Mouse (Mus musculus): ENCODE results near the gene Arid3a. TPM values are rescaled to one million over a fixed set of nuclear protein-coding genes. Genes with fewer than 3 reads are reported as not detected.

The Arid3a gene
- polyA plus RNA-seq, 1 experiment from 2014 or later = 5.5 TPM

DNA sequence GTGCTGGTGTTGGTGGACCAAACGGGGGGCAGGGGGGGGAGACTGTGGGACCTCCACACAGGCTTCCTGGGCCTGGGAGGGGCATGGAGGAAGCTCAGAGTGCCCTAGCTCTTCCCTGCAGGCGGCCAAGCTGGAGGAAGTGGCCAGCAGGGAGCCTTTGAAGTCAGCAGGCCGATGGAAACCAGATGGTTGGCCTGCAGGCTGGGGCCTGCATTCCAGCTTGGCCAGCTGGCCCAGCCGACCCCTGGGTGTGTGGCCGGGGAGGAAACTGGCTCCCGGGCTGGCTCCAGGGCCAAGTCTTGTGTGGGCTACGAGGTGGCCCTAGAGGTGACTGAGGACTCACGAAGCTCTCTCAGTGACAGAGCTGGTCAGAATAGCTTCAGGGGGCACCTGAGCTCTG, 5.9 kb downstream of the Arid3a start:
- Histone ChIP-seq H3K4me2 (replicated peaks; ENCODE audit: low read depth, low read length) (peak overlapping the region; percentile 1), H3K27me3 (ENCODE audit: insufficient read depth, low read length) (no peaks in the 10 kb centered on the region), H3K4me3 (ENCODE audit: low read length) (no peak overlapping the region), H3K36me3 (ENCODE audit: insufficient read depth, low read length) (peaks cover 24% of the 10 kb centered on the region), H3K4me1 (ENCODE audit: insufficient read depth, low read length) (peaks cover 87% of the 10 kb centered on the region), H3K9me3 (ENCODE audit: low read length) (no peaks in the 10 kb centered on the region), H3K9ac (replicated peaks; ENCODE audit: low read length) (no peak overlapping the region), H3K27ac (ENCODE audit: low read length) (peak overlapping the region; percentile 41)
- ATAC-seq (ENCODE audit: low FRiP score, low TSS enrichment) = peak; percentile 58
- WGBS = 13% methylated on average over 8 of the region's 8 CpGs

DNA sequence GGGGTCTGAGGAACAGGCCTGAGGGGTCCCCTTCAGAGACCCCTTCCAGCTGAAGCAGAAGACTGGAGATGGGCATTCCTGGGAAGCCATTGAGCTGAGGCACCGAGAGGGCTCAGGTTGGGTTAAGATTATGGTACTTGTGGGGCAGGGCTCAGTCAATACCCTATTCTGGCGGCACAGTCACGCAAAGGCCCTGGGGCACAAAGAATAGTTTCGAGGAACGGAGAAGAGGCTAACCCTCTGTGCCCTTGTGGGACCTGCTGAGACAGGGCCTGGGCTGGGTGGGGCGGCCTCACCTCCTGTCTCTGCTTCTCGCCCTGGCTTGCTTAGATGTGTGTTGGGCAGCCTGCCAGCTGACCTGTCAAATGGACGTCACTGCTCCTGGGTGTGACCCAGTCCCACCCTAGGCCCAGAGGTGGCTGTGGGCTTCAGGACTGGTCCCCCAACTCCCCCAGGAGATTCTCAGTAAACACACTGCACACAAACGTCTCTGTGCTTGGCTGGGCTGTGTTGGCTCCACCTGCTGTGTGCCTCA, 6.4 kb downstream of the Arid3a start:
- no peak overlapping the region for H3K4me3 ChIP-seq (ENCODE audit: low read length)
- H3K36me3 ChIP-seq (ENCODE audit: insufficient read depth, low read length) = peaks cover 24% of the 10 kb centered on the region
- H3K9me3 ChIP-seq (ENCODE audit: low read length) = no peaks in the 10 kb centered on the region
- peak overlapping the region; percentile 1; the same call in 1 of the 2 replicates for H3K4me2 ChIP-seq (replicated peaks; ENCODE audit: low read depth, low read length)
- peaks cover 92% of the 10 kb centered on the region for H3K4me1 ChIP-seq (ENCODE audit: insufficient read depth, low read length)
- H3K9ac ChIP-seq (replicated peaks; ENCODE audit: low read length) = 0 out of 2 replicates have a peak overlapping the region, but pooled peaks have one; percentile 9
- peak overlapping the region; percentile 41; the same call in 1 of the 2 replicates for H3K27ac ChIP-seq (ENCODE audit: low read length)
- no peak for ATAC-seq (ENCODE audit: low FRiP score, low TSS enrichment)
- H3K27me3 ChIP-seq (ENCODE audit: insufficient read depth, low read length) = no peaks in the 10 kb centered on the region
- 65% methylated on average over 9 of the region's 9 CpGs for WGBS

DNA sequence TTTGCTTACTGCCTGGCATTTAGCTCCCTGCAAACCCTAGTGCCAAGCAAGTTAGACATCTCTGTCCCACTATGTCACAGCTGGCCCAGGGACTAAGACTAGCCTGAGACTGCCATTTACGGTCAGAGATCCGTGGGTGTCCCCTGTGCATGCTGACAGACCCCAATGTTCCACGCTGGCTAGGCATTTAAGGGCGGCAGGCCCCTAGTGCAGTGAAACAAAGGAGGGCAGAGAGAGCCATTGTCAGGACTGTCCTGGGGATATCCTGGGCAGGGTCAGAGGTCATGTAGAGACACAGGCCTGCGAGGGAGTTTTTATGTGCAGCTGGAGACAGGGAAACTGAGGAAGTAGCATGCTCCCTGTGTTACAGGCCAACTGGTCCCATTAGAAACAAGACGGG, 7.0 kb downstream of the Arid3a start:
- WGBS = 67% methylated on average over 6 of the region's 6 CpGs

DNA sequence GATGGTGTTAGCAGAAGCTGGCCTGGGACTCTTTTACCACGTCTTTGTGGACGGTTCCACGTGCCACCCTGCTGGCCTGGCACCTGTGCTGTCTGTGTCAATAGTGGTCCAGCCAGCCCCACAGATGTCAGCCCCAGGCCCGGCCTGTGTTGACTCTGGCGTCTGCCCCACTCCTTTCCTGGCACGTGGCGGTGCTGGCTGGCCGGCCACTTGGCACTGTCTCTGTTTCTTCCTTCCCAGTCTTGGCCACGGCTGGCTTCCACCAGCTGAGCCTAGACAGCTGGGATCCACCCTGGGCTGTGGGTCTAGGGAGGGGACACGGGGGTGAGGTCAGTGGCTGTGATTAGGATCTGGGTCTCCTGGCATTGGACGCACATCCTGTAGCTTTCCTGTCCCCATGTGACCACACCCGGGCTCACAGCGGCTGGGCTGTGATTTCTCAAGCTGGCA, 7.5 kb downstream of the Arid3a start:
- Histone ChIP-seq H3K27ac (ENCODE audit: low read length) (peak overlapping the region; percentile 31; the same call in 1 of the 2 replicates), H3K9me3 (ENCODE audit: low read length) (no peaks in the 10 kb centered on the region), H3K36me3 (ENCODE audit: insufficient read depth, low read length) (peaks cover 24% of the 10 kb centered on the region), H3K4me1 (ENCODE audit: insufficient read depth, low read length) (peaks cover 94% of the 10 kb centered on the region), H3K9ac (replicated peaks; ENCODE audit: low read length) (0 out of 2 replicates have a peak overlapping the region, but pooled peaks have one; percentile 19), H3K4me3 (ENCODE audit: low read length) (no peak overlapping the region), H3K27me3 (ENCODE audit: insufficient read depth, low read length) (no peaks in the 10 kb centered on the region), H3K4me2 (replicated peaks; ENCODE audit: low read depth, low read length) (no peak overlapping the region)
- WGBS = 57% methylated on average over 13 of the region's 13 CpGs
- ATAC-seq (ENCODE audit: low FRiP score, low TSS enrichment) = no peak; the same call in 1 of the 2 replicates

More for the DNA sequence above, 7.0 kb downstream of the Arid3a start:
- Histone ChIP-seq H3K9ac (replicated peaks; ENCODE audit: low read length) (peak overlapping the region; percentile 19; the same call in 1 of the 2 replicates), H3K9me3 (ENCODE audit: low read length) (no peaks in the 10 kb centered on the region), H3K27me3 (ENCODE audit: insufficient read depth, low read length) (no peaks in the 10 kb centered on the region), H3K4me1 (ENCODE audit: insufficient read depth, low read length) (peaks cover 94% of the 10 kb centered on the region), H3K4me3 (ENCODE audit: low read length) (no peak overlapping the region), H3K4me2 (replicated peaks; ENCODE audit: low read depth, low read length) (no peak overlapping the region), H3K36me3 (ENCODE audit: insufficient read depth, low read length) (peaks cover 24% of the 10 kb centered on the region), H3K27ac (ENCODE audit: low read length) (peak overlapping the region; percentile 31; the same call in 1 of the 2 replicates)
- ATAC-seq (ENCODE audit: low FRiP score, low TSS enrichment) = no peak

DNA sequence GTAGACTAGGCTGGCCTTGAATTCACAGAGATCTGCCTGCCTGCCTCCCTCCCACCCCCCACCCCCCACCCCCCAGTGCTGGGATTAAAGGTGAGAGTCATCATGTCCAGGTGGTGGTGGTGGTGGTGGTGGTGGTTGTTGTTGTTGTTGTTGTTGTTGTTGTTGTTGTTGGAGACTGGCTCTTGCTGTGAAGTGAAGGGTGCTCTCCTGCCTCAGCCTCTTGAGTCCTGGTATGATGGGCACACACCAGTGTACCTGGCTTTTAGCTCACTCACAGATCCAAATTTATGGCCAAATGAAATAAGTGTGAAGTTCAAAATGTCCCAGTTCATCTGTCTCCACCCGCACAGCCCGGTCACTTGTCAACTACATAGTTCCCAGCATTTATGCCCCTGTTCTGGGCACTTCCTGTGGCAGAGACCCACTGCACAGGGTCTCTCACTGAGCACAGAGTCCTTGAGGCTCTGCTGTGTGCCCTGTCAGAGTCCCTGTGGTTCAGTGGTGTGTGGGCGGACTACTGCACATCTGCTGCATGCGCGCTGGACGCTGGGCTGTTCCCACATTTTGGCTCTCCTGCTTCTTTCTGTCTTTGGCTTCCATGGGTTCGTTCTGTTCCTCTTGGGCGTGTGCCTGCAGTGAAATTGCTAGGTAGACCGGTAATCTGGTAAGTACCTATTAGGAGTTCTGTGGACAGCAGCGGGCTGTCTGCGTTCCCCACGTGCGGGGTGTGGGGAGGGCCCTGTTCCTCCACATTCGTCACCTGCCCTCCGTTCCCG, 8.1 kb downstream of the Arid3a start:
- no peaks in the 10 kb centered on the region for H3K27me3 ChIP-seq (ENCODE audit: insufficient read depth, low read length)
- H3K4me3 ChIP-seq (ENCODE audit: low read length) = no peak overlapping the region
- peaks cover 24% of the 10 kb centered on the region for H3K36me3 ChIP-seq (ENCODE audit: insufficient read depth, low read length)
- H3K9me3 ChIP-seq (ENCODE audit: low read length) = no peaks in the 10 kb centered on the region
- 82% methylated on average over 16 of the region's 16 CpGs for WGBS
- ATAC-seq (ENCODE audit: low FRiP score, low TSS enrichment) = no peak
- peaks cover 92% of the 10 kb centered on the region for H3K4me1 ChIP-seq (ENCODE audit: insufficient read depth, low read length)
- no peak overlapping the region for H3K4me2 ChIP-seq (replicated peaks; ENCODE audit: low read depth, low read length)
- H3K9ac ChIP-seq (replicated peaks; ENCODE audit: low read length) = no peak overlapping the region
- peak overlapping the region; percentile 31; the same call in 1 of the 2 replicates for H3K27ac ChIP-seq (ENCODE audit: low read length)

DNA sequence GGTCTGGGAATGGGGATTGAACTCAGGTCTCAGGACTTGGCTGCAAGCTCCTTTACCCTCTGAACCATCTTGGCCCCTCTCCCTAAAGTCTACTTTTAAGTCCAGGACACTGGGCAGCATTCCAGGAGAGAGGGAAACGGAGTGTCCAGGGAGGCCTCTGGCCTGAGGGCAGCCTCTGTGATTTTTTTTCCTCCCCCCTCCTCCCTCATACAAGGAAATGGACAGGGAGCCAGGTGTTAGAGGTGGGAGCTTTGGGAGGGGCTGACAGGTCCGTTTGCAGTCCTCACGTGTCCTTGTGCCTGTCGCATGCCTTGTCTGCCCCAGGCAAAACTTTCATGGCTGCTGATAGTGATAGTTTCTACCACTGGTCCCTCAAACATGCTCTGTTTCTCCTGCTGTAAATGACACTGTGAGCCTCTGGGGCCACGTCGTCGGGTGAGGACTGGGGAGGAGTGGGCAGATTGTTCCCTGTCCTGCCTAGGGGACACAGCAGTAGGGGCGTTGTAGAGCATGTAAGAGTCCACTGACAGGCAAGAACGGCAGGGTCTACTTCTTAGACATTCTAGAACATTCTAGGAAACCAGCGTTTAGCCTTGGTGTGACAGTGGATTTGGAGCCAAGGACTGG, 9.6 kb downstream of the Arid3a start:
- Histone ChIP-seq H3K36me3 (ENCODE audit: insufficient read depth, low read length) (peaks cover 15% of the 10 kb centered on the region), H3K4me2 (replicated peaks; ENCODE audit: low read depth, low read length) (no peak overlapping the region; the same call in 1 of the 2 replicates), H3K27me3 (ENCODE audit: insufficient read depth, low read length) (no peaks in the 10 kb centered on the region), H3K4me3 (ENCODE audit: low read length) (no peak overlapping the region), H3K9ac (replicated peaks; ENCODE audit: low read length) (0 out of 2 replicates have a peak overlapping the region, but pooled peaks have one; percentile 1), H3K4me1 (ENCODE audit: insufficient read depth, low read length) (peaks cover 80% of the 10 kb centered on the region), H3K27ac (ENCODE audit: low read length) (peak overlapping the region; percentile 69), H3K9me3 (ENCODE audit: low read length) (no peaks in the 10 kb centered on the region)
- 51% methylated on average over 10 of the region's 10 CpGs for WGBS
- ATAC-seq (ENCODE audit: low FRiP score, low TSS enrichment) = no peak

DNA sequence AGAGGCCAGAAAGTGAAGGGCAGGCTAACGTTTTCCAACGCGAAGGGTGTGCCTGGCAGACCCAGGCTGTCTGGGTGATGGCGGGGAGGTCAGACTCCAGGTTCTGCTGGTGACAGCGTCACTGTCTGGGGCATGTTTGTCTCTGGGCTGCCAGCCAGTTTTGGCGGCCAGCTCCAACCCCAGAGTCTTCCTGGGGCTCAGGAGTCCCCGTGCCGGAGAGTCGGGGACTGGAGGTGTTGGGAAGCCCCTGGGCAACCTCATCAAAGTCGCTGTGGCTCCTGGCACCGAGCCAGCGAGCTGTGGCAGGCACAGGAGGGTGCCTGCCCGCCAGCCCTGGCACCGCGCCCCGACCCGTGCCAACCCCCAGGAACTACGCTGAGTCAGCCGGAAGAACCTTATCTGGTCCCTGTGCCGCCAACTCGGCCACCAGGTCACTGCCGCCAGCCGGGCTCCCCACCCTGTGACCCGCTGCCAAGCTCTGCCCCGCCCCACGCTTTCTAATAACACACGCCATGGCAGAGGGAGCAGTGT, 10.1 kb downstream of the Arid3a start:
- no peak overlapping the region for H3K9ac ChIP-seq (replicated peaks; ENCODE audit: low read length)
- no peak overlapping the region; the same call in 1 of the 2 replicates for H3K4me2 ChIP-seq (replicated peaks; ENCODE audit: low read depth, low read length)

DNA sequence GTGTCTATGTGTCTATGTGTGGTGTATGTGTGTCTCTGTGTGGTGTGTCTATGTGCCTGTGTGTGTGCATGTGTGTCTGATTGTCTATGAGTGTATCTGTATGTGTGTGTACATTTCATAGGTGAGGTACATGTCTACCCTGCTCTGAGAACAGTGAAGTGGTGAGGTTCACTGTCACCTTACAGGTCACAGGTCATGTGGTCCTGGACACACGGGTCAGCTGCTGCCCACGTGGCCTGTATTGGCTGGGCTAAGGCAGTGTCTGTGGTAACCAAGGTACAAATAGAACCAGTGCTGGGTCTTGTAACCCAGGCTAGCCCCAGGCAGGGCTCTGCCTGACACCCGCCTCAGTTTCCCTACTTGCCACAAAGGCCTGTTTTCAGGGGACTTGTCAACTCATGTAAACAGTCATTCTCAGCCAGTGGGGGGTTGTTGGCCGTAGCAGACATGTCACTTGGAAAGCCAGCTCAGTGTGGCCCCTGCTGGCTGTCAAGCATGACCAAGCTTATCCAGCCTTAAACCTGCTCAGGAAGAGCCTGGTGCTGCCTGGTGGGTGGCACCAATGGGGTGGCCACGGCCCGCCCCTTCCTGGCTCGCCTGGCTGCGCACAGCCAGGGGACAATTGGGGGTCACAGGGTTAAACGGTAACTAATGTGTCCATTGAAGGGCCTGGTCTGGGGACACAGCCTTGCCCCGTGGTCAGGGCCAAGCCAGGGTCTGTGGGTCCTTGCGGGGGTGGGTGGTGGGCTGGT, 11.1 kb downstream of the Arid3a start:
- Histone ChIP-seq H3K4me1 (ENCODE audit: insufficient read depth, low read length) (peaks cover 66% of the 10 kb centered on the region), H3K27ac (ENCODE audit: low read length) (peak overlapping the region; percentile 87), H3K36me3 (ENCODE audit: insufficient read depth, low read length) (peaks cover 14% of the 10 kb centered on the region), H3K9ac (replicated peaks; ENCODE audit: low read length) (0 out of 2 replicates have a peak overlapping the region, but pooled peaks have one; percentile 7), H3K4me2 (replicated peaks; ENCODE audit: low read depth, low read length) (0 out of 2 replicates have a peak overlapping the region, but pooled peaks have one; percentile 10), H3K9me3 (ENCODE audit: low read length) (no peaks in the 10 kb centered on the region), H3K4me3 (ENCODE audit: low read length) (no peak overlapping the region), H3K27me3 (ENCODE audit: insufficient read depth, low read length) (no peaks in the 10 kb centered on the region)
- WGBS = 54% methylated on average over 11 of the region's 11 CpGs
- peak; percentile 74 for ATAC-seq (ENCODE audit: low FRiP score, low TSS enrichment)

More for the DNA sequence above, 10.1 kb downstream of the Arid3a start:
- Histone ChIP-seq H3K27ac (ENCODE audit: low read length) (peak overlapping the region; percentile 87; the same call in 1 of the 2 replicates), H3K27me3 (ENCODE audit: insufficient read depth, low read length) (no peaks in the 10 kb centered on the region), H3K9me3 (ENCODE audit: low read length) (no peaks in the 10 kb centered on the region), H3K4me1 (ENCODE audit: insufficient read depth, low read length) (peaks cover 74% of the 10 kb centered on the region), H3K4me3 (ENCODE audit: low read length) (no peak overlapping the region), H3K36me3 (ENCODE audit: insufficient read depth, low read length) (peaks cover 15% of the 10 kb centered on the region)
- no peak for ATAC-seq (ENCODE audit: low FRiP score, low TSS enrichment)
- 51% methylated on average over 27 of the region's 27 CpGs for WGBS

DNA sequence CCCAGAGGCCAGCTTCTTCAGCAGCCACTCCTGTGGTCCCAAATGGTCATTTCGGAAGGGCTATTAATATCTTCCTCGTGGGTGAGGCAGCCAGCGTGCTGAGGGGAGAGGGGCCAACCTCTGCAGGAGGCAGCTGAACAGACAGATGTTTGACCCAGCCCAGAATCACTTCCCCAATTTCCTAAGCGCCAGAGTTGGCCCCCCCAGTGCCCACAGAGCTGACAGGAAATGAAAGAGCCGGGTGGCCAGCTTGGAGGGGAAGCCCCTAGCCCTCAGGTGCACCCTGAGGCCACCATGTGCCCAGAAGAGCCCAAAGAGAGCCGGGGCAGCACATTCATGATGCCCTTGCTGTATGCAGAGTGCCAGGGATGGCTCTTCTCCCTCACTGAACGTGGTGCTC, 13.9 kb downstream of the Arid3a start:
- WGBS = 50% methylated on average over 7 of the region's 7 CpGs
- H3K36me3 ChIP-seq (ENCODE audit: insufficient read depth, low read length) = peaks cover 8% of the 10 kb centered on the region
- H3K27me3 ChIP-seq (ENCODE audit: insufficient read depth, low read length) = no peaks in the 10 kb centered on the region
- H3K9ac ChIP-seq (replicated peaks; ENCODE audit: low read length) = no peak overlapping the region
- H3K4me1 ChIP-seq (ENCODE audit: insufficient read depth, low read length) = peaks cover 68% of the 10 kb centered on the region
- ATAC-seq (ENCODE audit: low FRiP score, low TSS enrichment) = no peak
- H3K4me3 ChIP-seq (ENCODE audit: low read length) = no peak overlapping the region
- H3K27ac ChIP-seq (ENCODE audit: low read length) = no peak overlapping the region
- H3K4me2 ChIP-seq (replicated peaks; ENCODE audit: low read depth, low read length) = no peak overlapping the region
- no peaks in the 10 kb centered on the region for H3K9me3 ChIP-seq (ENCODE audit: low read length)

Measured in kidney, embryonic 16.5 days (tissue).